Mouse (Mus musculus): ENCODE results near the gene Ldb3.

- TF ChIP-seq GATA1 (IDR thresholded peaks at IDR 0.05; ENCODE audit: low read length) (no peak), TAL1 (IDR thresholded peaks at IDR 0.05; ENCODE audit: low read length) (no peak)
Measured at GRCm38 (mm10) chr14:34515860-34516259, 72.6 kb downstream of the Ldb3 start.

Data from erythroblast, embryonic 14.5 days (primary cell).